Mouse (Mus musculus): ENCODE measurements at regions not wholly inside any gene's neighbourhood (a gene's known extent, or its start where the extent isn't known, plus 50 kb on each side); places are given as distances from the start of the nearest gene placed in this dataset.
A peak's percentile ranks its signal among the peaks of the same experiment; 100 is the strongest.

GRCm38 (mm10) chr4:94188354-94188753, 368.0 kb upstream of the Gm10306 start:
- DNase-seq = no peak

- peak; percentile 90 for DNase-seq
Observed at GRCm38 (mm10) chr4:94188888-94189287, 367.5 kb upstream of the Gm10306 start.

GRCm38 (mm10) chr4:94190940-94191339, 365.4 kb upstream of the Gm10306 start:
- no peak for DNase-seq

- no peak for DNase-seq
Observed at GRCm38 (mm10) chr4:94216265-94216664, 340.1 kb upstream of the Gm10306 start.

- DNase-seq = no peak
Observed at GRCm38 (mm10) chr4:94235650-94236206, 320.6 kb upstream of the Gm10306 start.

- no peak for DNase-seq
Observed at GRCm38 (mm10) chr4:94256026-94256425, 300.3 kb upstream of the Gm10306 start.

- DNase-seq = no peak
Observed at GRCm38 (mm10) chr4:94261136-94261535, 295.2 kb upstream of the Gm10306 start.

GRCm38 (mm10) chr4:94281732-94282131, 274.6 kb upstream of the Gm10306 start:
- no peak for DNase-seq

GRCm38 (mm10) chr4:94292150-94292549, 264.2 kb upstream of the Gm10306 start:
- no peak for DNase-seq

- no peak for DNase-seq
Observed at GRCm38 (mm10) chr4:94317298-94317697, 239.0 kb upstream of the Gm10306 start.

- DNase-seq = no peak
Observed at GRCm38 (mm10) chr4:94326759-94327158, 229.6 kb upstream of the Gm10306 start.

- DNase-seq = no peak
Observed at GRCm38 (mm10) chr4:94343331-94343730, 213.0 kb upstream of the Gm10306 start.

GRCm38 (mm10) chr4:94349273-94349672, 207.1 kb upstream of the Gm10306 start:
- DNase-seq = no peak

GRCm38 (mm10) chr4:94356982-94357381, 199.4 kb upstream of the Gm10306 start:
- DNase-seq = no peak

- no peak for DNase-seq
Observed at GRCm38 (mm10) chr4:94360810-94361527, 195.4 kb upstream of the Gm10306 start.

GRCm38 (mm10) chr4:94361528-94362217, 194.7 kb upstream of the Gm10306 start:
- no peak for DNase-seq

- no peak for DNase-seq
Observed at GRCm38 (mm10) chr4:94365375-94365774, 191.0 kb upstream of the Gm10306 start.

GRCm38 (mm10) chr4:94367174-94367573, 189.2 kb upstream of the Gm10306 start:
- no peak for DNase-seq

- DNase-seq = no peak
Observed at GRCm38 (mm10) chr4:94370981-94371380, 185.4 kb upstream of the Gm10306 start.

- no peak for DNase-seq
Observed at GRCm38 (mm10) chr4:94376256-94376655, 180.1 kb upstream of the Gm10306 start.

- DNase-seq = peak; percentile 19
Observed at GRCm38 (mm10) chr4:94385703-94386102, 170.6 kb upstream of the Gm10306 start.

GRCm38 (mm10) chr4:94388317-94388716, 168.0 kb upstream of the Gm10306 start:
- DNase-seq = no peak

GRCm38 (mm10) chr4:94394462-94394861, 161.9 kb upstream of the Gm10306 start:
- no peak for DNase-seq

- DNase-seq = no peak
Observed at GRCm38 (mm10) chr4:94397284-94397683, 159.1 kb upstream of the Gm10306 start.

All from kidney, postnatal 14 days (tissue).